Mouse (Mus musculus): ENCODE results near the gene Zp1. TPM values are rescaled to one million over a fixed set of nuclear protein-coding genes. Genes with fewer than 3 reads are reported as not detected.

The Zp1 gene
- polyA plus RNA-seq (2014; fragmentation: Nextera tagmentation; extraction: Ambion mirVana) = not detected in 2 replicates

DNA sequence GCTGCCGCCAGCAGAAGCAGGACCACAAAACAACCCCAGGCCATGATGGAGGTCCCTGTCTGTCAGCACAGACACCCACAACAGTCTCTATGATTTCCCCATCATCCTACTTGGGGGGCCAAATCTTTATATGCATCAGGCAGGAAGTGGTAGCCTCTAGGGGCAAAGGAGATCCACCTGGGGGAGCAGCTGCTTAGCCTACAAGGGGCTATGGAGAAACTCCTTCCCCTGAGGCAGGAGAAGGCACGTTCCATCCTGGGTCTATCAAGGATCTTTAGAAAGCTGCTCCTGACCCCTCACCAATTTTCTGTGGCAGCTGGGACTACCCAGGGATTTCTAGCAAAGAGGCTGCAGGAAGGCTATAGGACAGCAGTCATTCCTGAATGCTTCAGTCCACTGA is at the start of gene Zp1:
Gene Zp1 (minus strand): TSS at position 101 of the 400 bp plus-strand sequence.
- no peak within 1 kb of the TSS for H3K4me2 ChIP-seq (ENCODE audit: low read depth, low read length, severe bottlenecking)
- H3K4me1 ChIP-seq (replicated peaks; ENCODE audit: control insufficient read depth, insufficient read depth, low read length) = no peaks in the 10 kb centered on the region
- DNase-seq (ENCODE audit: low spot score) = no peak
- no peaks in the 10 kb centered on the region for H3K27me3 ChIP-seq (ENCODE audit: control insufficient read depth, insufficient read depth, low read length)
- H3K9ac ChIP-seq (ENCODE audit: low read length) = no peak within 1 kb of the TSS
- no peak within 1 kb of the TSS for H3K4me3 ChIP-seq (ENCODE audit: low read depth, low read length)
- H3K27ac ChIP-seq (ENCODE audit: low read depth, low read length) = no peak within 1 kb of the TSS
- WGBS = 61% methylated on average over 2 of the region's 2 CpGs
- ATAC-seq (replicated peaks; ENCODE audit: low FRiP score) = no peak
- no peaks in the 10 kb centered on the region for H3K36me3 ChIP-seq (ENCODE audit: control insufficient read depth, insufficient read depth, low read length)
- no peaks in the 10 kb centered on the region for H3K9me3 ChIP-seq (ENCODE audit: control insufficient read depth, low read length)

DNA sequence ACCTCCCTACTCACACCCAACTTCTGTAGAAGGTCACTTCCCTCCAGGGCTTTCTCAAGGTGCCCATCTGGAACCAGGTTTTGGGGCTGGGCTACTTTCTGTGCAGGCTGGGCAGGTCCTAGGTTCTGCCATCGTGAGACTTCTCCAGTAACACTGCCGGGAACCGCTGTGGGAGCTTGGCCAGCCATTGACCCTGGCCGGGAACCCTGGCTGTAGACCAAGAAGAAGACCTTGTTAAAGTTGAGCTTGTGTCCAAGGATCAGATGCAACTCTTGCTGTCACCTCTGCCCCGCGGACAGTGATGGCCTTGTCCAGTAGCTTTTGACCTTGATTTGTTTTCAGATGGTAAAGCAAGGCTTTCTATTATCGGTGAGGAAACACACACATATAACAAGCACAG is 48.1 kb upstream of the Zp1 start:
- DNase-seq (ENCODE audit: low spot score) (no peak), ATAC-seq (replicated peaks; ENCODE audit: low FRiP score) (no peak)
- WGBS = 86% methylated on average over 7 of the region's 7 CpGs
- H3K36me3 ChIP-seq (ENCODE audit: control insufficient read depth, insufficient read depth, low read length) = no peaks in the 10 kb centered on the region; the same call in 1 of the 2 replicates
- no peaks in the 10 kb centered on the region for H3K27me3 ChIP-seq (ENCODE audit: control insufficient read depth, insufficient read depth, low read length)
- no peak overlapping the region for H3K4me2 ChIP-seq (ENCODE audit: low read depth, low read length, severe bottlenecking)
- H3K9ac ChIP-seq (ENCODE audit: low read length) = no peak overlapping the region
- H3K9me3 ChIP-seq (ENCODE audit: control insufficient read depth, low read length) = no peaks in the 10 kb centered on the region
- H3K4me1 ChIP-seq (replicated peaks; ENCODE audit: control insufficient read depth, insufficient read depth, low read length) = no peaks in the 10 kb centered on the region
- no peak overlapping the region for H3K27ac ChIP-seq (ENCODE audit: low read depth, low read length)
- H3K4me3 ChIP-seq (ENCODE audit: low read depth, low read length) = no peak overlapping the region

DNA sequence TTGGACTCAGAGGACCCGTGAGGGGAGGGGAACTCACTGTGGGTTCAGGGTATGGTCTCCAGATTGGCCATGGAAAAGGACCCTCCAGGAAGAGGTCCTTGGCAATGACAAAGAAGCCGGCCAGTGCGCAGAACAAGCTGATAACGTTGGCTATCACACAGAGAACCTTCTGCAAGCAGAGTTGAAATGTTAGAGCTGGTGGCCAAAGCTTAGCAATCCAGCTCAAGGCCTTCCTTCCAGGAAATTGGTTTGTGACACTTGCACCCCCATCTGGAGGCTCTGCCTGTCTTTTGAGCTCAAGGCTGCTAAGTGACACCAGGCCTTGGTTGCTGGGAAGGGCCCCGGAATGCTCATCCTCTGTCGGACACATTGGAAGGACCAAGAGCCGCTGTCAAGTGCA is 45.3 kb upstream of the Zp1 start:
- Histone ChIP-seq H3K4me2 (ENCODE audit: low read depth, low read length, severe bottlenecking) (no peak overlapping the region), H3K27me3 (ENCODE audit: control insufficient read depth, insufficient read depth, low read length) (no peaks in the 10 kb centered on the region), H3K27ac (ENCODE audit: low read depth, low read length) (no peak overlapping the region), H3K4me1 (replicated peaks; ENCODE audit: control insufficient read depth, insufficient read depth, low read length) (no peaks in the 10 kb centered on the region), H3K4me3 (ENCODE audit: low read depth, low read length) (no peak overlapping the region), H3K9ac (ENCODE audit: low read length) (no peak overlapping the region), H3K9me3 (ENCODE audit: control insufficient read depth, low read length) (no peaks in the 10 kb centered on the region), H3K36me3 (ENCODE audit: control insufficient read depth, insufficient read depth, low read length) (no peaks in the 10 kb centered on the region)
- DNase-seq (ENCODE audit: low spot score) (no peak), ATAC-seq (replicated peaks; ENCODE audit: low FRiP score) (no peak)
- 93% methylated on average over 7 of the region's 7 CpGs for WGBS

DNA sequence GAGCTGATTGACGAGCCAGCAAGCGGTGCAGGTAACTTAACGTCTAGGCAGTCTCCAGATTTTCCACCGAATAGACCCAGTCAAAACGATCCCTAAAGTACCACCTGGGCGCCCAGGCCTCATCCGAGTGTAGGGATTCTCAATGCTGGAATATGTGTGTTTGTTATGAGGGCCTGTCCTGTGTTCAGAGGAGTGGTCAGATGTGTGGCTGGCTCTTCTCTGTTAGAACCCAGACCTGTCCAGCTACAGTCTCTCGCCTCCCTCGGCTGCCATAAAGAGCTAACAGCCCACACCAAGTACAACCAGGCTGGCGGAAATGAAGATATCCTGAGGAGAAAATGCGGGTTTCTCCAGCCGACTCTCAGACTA is 39.5 kb upstream of the Zp1 start:
- Histone ChIP-seq H3K4me1 (replicated peaks; ENCODE audit: control insufficient read depth, insufficient read depth, low read length) (no peaks in the 10 kb centered on the region), H3K4me3 (ENCODE audit: low read depth, low read length) (no peak overlapping the region), H3K4me2 (ENCODE audit: low read depth, low read length, severe bottlenecking) (no peak overlapping the region), H3K27me3 (ENCODE audit: control insufficient read depth, insufficient read depth, low read length) (no peaks in the 10 kb centered on the region), H3K9me3 (ENCODE audit: control insufficient read depth, low read length) (no peaks in the 10 kb centered on the region), H3K27ac (ENCODE audit: low read depth, low read length) (no peak overlapping the region), H3K36me3 (ENCODE audit: control insufficient read depth, insufficient read depth, low read length) (no peaks in the 10 kb centered on the region), H3K9ac (ENCODE audit: low read length) (no peak overlapping the region)
- ATAC-seq (replicated peaks; ENCODE audit: low FRiP score) (no peak), DNase-seq (ENCODE audit: low spot score) (no peak)
- 50% methylated on average over 12 of the region's 12 CpGs for WGBS

GRCm38 (mm10) chr19:10959085-10959977 is 38.9 kb upstream of the Zp1 start:
- Histone ChIP-seq H3K9ac (ENCODE audit: low read length) (no peak overlapping the region), H3K27ac (ENCODE audit: low read depth, low read length) (no peak overlapping the region), H3K36me3 (ENCODE audit: control insufficient read depth, insufficient read depth, low read length) (no peaks in the 10 kb centered on the region), H3K9me3 (ENCODE audit: control insufficient read depth, low read length) (no peaks in the 10 kb centered on the region), H3K4me1 (replicated peaks; ENCODE audit: control insufficient read depth, insufficient read depth, low read length) (no peaks in the 10 kb centered on the region), H3K27me3 (ENCODE audit: control insufficient read depth, insufficient read depth, low read length) (no peaks in the 10 kb centered on the region), H3K4me2 (ENCODE audit: low read depth, low read length, severe bottlenecking) (no peak overlapping the region), H3K4me3 (ENCODE audit: low read depth, low read length) (no peak overlapping the region)
- 38% methylated on average over 11 of the region's 11 CpGs for WGBS
- ATAC-seq (replicated peaks; ENCODE audit: low FRiP score) = peak; percentile 75
- peak; percentile 63 for DNase-seq (ENCODE audit: low spot score)

GRCm38 (mm10) chr19:10952021-10952939 is 31.8 kb upstream of the Zp1 start:
- Histone ChIP-seq H3K36me3 (ENCODE audit: control insufficient read depth, insufficient read depth, low read length) (no peaks in the 10 kb centered on the region), H3K4me2 (ENCODE audit: low read depth, low read length, severe bottlenecking) (no peak overlapping the region), H3K27ac (ENCODE audit: low read depth, low read length) (no peak overlapping the region), H3K9me3 (ENCODE audit: control insufficient read depth, low read length) (no peaks in the 10 kb centered on the region), H3K9ac (ENCODE audit: low read length) (no peak overlapping the region), H3K4me1 (replicated peaks; ENCODE audit: control insufficient read depth, insufficient read depth, low read length) (no peaks in the 10 kb centered on the region; the same call in 1 of the 2 replicates), H3K4me3 (ENCODE audit: low read depth, low read length) (no peak overlapping the region), H3K27me3 (ENCODE audit: control insufficient read depth, insufficient read depth, low read length) (no peaks in the 10 kb centered on the region)
- ATAC-seq (replicated peaks; ENCODE audit: low FRiP score) = no peak
- DNase-seq (ENCODE audit: low spot score) = no peak
- WGBS = 78% methylated on average over 11 of the region's 11 CpGs

GRCm38 (mm10) chr19:10949558-10949957 is 29.1 kb upstream of the Zp1 start:
- peak; percentile 4; the same call in 1 of the 2 replicates for ATAC-seq (replicated peaks; ENCODE audit: low FRiP score)
- Histone ChIP-seq H3K27me3 (ENCODE audit: control insufficient read depth, insufficient read depth, low read length) (no peaks in the 10 kb centered on the region), H3K27ac (ENCODE audit: low read depth, low read length) (no peak overlapping the region), H3K36me3 (ENCODE audit: control insufficient read depth, insufficient read depth, low read length) (peaks cover under 1% of the 10 kb centered on the region; the same call in 1 of the 2 replicates), H3K4me3 (ENCODE audit: low read depth, low read length) (peak overlapping the region; percentile 60), H3K9ac (ENCODE audit: low read length) (peak overlapping the region; percentile 54), H3K9me3 (ENCODE audit: control insufficient read depth, low read length) (no peaks in the 10 kb centered on the region), H3K4me1 (replicated peaks; ENCODE audit: control insufficient read depth, insufficient read depth, low read length) (peaks cover 7% of the 10 kb centered on the region; the same call in 1 of the 2 replicates), H3K4me2 (ENCODE audit: low read depth, low read length, severe bottlenecking) (peak overlapping the region; percentile 92)
- WGBS = 32% methylated on average over 9 of the region's 9 CpGs
- no peak for DNase-seq (ENCODE audit: low spot score)

- peak; percentile 99 for ATAC-seq (replicated peaks; ENCODE audit: low FRiP score)
These were observed 28.7 kb upstream of the Zp1 start, which contains the start of gene Ccdc86 for GRCm38 (mm10) chr19:10949112-10949511. Ccdc86 (minus strand) TSS chr19:10949266.

More at GRCm38 (mm10) chr19:10949112-10949511, 28.7 kb upstream of the Zp1 start, which contains the start of gene Ccdc86:
- under 1% methylated on average over 30 of the region's 30 CpGs for WGBS
- Histone ChIP-seq H3K27ac (ENCODE audit: low read depth, low read length) (no peak within 1 kb of the TSS), H3K4me2 (ENCODE audit: low read depth, low read length, severe bottlenecking) (peak within 1 kb of the TSS; percentile 92), H3K36me3 (ENCODE audit: control insufficient read depth, insufficient read depth, low read length) (peaks cover 2% of the 10 kb centered on the region; the same call in 1 of the 2 replicates), H3K9me3 (ENCODE audit: control insufficient read depth, low read length) (no peaks in the 10 kb centered on the region), H3K4me3 (ENCODE audit: low read depth, low read length) (peak within 1 kb of the TSS; percentile 60), H3K9ac (ENCODE audit: low read length) (peak within 1 kb of the TSS; percentile 64), H3K27me3 (ENCODE audit: control insufficient read depth, insufficient read depth, low read length) (no peaks in the 10 kb centered on the region), H3K4me1 (replicated peaks; ENCODE audit: control insufficient read depth, insufficient read depth, low read length) (peaks cover 7% of the 10 kb centered on the region; the same call in 1 of the 2 replicates)
- DNase-seq (ENCODE audit: low spot score) = peak; percentile 98
